In the genomic region with DNA sequence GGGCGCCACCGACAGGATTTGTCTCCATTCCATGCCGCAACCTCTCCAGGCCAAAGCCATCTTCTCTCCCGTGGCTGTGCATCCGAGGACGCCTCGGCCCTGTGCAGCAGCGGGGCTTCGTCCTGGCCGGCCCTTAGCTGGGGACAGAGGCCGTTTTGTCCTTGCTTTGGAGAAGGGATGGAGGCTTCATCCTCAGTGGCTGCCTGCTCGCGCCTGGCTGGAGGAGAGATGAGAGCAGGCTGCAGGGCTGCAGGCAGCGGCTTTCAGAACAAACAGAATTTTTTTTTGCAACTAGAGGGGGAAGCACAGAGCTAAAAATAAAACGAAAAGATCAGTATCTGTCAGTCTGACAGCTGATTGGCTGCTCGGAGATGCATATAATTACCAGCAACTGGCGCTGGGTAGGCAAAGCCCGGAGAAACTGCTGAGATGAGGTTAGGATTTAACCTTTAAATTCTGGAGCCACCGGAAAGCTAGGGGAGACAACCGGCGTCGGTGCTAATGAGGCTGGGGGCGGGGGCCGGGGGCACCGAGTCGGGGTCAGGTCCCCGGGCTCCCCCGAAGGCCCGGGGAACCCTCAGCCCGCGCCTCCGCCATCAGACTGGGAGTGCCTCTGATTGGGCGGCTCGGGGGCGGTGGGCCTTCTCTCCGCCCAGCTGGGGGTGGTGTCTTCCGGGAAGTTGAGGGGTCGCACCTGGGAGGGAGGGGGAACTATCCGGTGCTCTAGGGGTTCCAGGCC, we compare ENCODE assay signal across 8 mouse cellular contexts. TPM values are rescaled to one million over a fixed set of nuclear protein-coding genes. Genes with fewer than 3 reads are reported as not detected.
DNase-seq lines count a peak whose midpoint lies in the region; ATAC-seq lines count a peak whose summit lies in the region.

A gene (plus strand): TSS at position 400 of the 739 bp plus-strand sequence.

- peak within 1 kb of the TSS; percentile 98 for H3K27ac ChIP-seq in hindbrain, embryonic 15.5 days (replicated peaks)

- peak within 1 kb of the TSS; percentile 57 for H3K9ac ChIP-seq in hindbrain, embryonic 15.5 days

- peak; percentile 77 for ATAC-seq in hindbrain, embryonic 15.5 days (ENCODE audit: low FRiP score, low read depth)

- under 1% methylated on average over 37 of the region's 39 CpGs for WGBS in hindbrain, embryonic 15.5 days

- H3K4me1 ChIP-seq in hindbrain, embryonic 15.5 days (replicated peaks) = peaks cover 35% of the 10 kb centered on the region

- H3K9me3 ChIP-seq in hindbrain, embryonic 15.5 days = no peaks in the 10 kb centered on the region

- peak; percentile 65 for DNase-seq in R1 (ENCODE audit: low read depth, low spot score)
- DNase-seq in cerebellum, adult 9-11 months = peak; percentile 87
- peak; percentile 82 for DNase-seq in frontal cortex, postnatal 36 days (ENCODE audit: low spot score in 2 of 2)
- peak; percentile 78 for DNase-seq in left cerebral cortex, adult 11 months (ENCODE audit: low spot score)
- DNase-seq in lung, postnatal 25 days (ENCODE audit: low spot score) = peak; percentile 83
- peak; percentile 80 for DNase-seq in retina, embryonic 14.5 days (ENCODE audit: low spot score)
- peak; percentile 91 for DNase-seq in thymus, postnatal 25 days

- peak within 1 kb of the TSS; percentile 62 for H3K4me2 ChIP-seq in hindbrain, embryonic 15.5 days

- no peaks in the 10 kb centered on the region for H3K36me3 ChIP-seq in hindbrain, embryonic 15.5 days

- no peaks in the 10 kb centered on the region for H3K27me3 ChIP-seq in hindbrain, embryonic 15.5 days

- peak within 1 kb of the TSS; percentile 52 for H3K4me3 ChIP-seq in hindbrain, embryonic 15.5 days

RNA-seq across cellular contexts. Expression of the gene that starts here (rescaled TPM):
- 0.51 and 0.94 TPM in 2 replicates for polyA plus RNA-seq in hindbrain, embryonic 15.5 days (2015; fragmentation: Nextera tagmentation; extraction: Ambion mirVana)

Comparison
In these comparisons a context has a peak if more than half of its experiments do, and no peak if none do; other contexts are left out.
1. Peak in every context shown above with its lines: DNase-seq, ATAC-seq, H3K4me3 ChIP-seq and H3K27ac ChIP-seq.
2. Peak in ATAC-seq, H3K4me3 ChIP-seq, H3K27ac ChIP-seq, H3K9ac ChIP-seq and H3K4me2 ChIP-seq in hindbrain, embryonic 15.5 days; RNA of the gene not detected or under 1 TPM.